In the genomic region with DNA sequence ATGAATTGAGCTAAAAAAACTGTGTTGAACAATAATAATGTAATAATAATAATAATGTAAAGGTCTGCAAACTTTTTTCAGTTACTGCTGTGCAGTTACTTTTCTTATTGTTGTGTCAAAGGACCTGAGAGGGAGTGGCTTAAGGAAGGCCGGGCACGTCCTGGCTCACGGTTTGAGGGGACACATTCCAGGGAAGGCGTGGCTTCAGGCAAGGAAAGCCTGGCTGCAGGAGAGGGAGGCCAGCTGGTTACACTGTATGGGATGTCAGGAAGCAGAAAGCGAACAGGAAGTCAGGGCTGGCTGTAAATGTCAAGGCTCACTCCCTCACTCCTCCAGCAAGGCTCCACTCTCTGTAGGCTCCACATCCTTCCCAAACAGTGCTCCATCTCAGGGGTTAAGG, we compare ENCODE assay signal across 24 mouse cellular contexts.
DNase-seq lines count a peak whose midpoint lies in the region; ATAC-seq lines count a peak whose summit lies in the region.
"Had no signal": no experiment of that assay in that cellular context is flagged by ENCODE, and none has a peak within 500 bp of the region (broad histone marks: within the 10 kb centered on the region; RNA-seq: fewer than 3 reads in every experiment).

No protein-coding gene starts in this region.

- H3K4me2 ChIP-seq in embryonic facial prominence, embryonic 13.5 days, result no peak overlapping the region
- H3K4me2 ChIP-seq in forebrain, embryonic 16.5 days (ENCODE audit: low read length), result no peak overlapping the region
- H3K4me2 ChIP-seq: embryonic facial prominence, embryonic 12.5 days; embryonic facial prominence, embryonic 15.5 days; forebrain, embryonic 12.5 days had no signal

- no peaks in the 10 kb centered on the region for H3K9me3 ChIP-seq in embryonic facial prominence, embryonic 13.5 days
- H3K9me3 ChIP-seq in embryonic facial prominence, embryonic 10.5 days, result no peaks in the 10 kb centered on the region
- no peaks in the 10 kb centered on the region for H3K9me3 ChIP-seq in forebrain, embryonic 16.5 days (ENCODE audit: control insufficient read depth, low read length)
- H3K9me3 ChIP-seq: embryonic facial prominence, embryonic 12.5 days; embryonic facial prominence, embryonic 15.5 days; forebrain, embryonic 10.5 days; forebrain, embryonic 12.5 days had no signal

- H3K9ac ChIP-seq in embryonic facial prominence, embryonic 13.5 days, result no peak overlapping the region
- no peak overlapping the region for H3K9ac ChIP-seq in forebrain, embryonic 16.5 days (replicated peaks; ENCODE audit: low read depth, low read length)
- H3K9ac ChIP-seq: embryonic facial prominence, embryonic 12.5 days; embryonic facial prominence, embryonic 15.5 days; forebrain, embryonic 12.5 days; forebrain, postnatal 0 days had no signal

- ATAC-seq in embryonic facial prominence, embryonic 13.5 days (ENCODE audit: insufficient number of reproducible peaks, insufficient read depth, low FRiP score, low TSS enrichment, low read depth), result 0 out of 2 replicates have a peak, but pooled peaks have one; percentile 52
- ATAC-seq in forebrain, embryonic 16.5 days, result no peak
- ATAC-seq: CD4-positive, CD25-positive, alpha-beta regulatory T cell, adult 4 months; forebrain, embryonic 14.5 days; forebrain, postnatal 0 days had no signal

- no peaks in the 10 kb centered on the region for H3K27me3 ChIP-seq in embryonic facial prominence, embryonic 13.5 days
- H3K27me3 ChIP-seq in embryonic facial prominence, embryonic 10.5 days (replicated peaks; ENCODE audit: low read depth, poor library complexity, severe bottlenecking), result no peaks in the 10 kb centered on the region
- no peaks in the 10 kb centered on the region for H3K27me3 ChIP-seq in forebrain, embryonic 16.5 days (replicated peaks; ENCODE audit: control insufficient read depth, insufficient read depth, low read length)
- H3K27me3 ChIP-seq: embryonic facial prominence, embryonic 12.5 days; embryonic facial prominence, embryonic 15.5 days; forebrain, embryonic 12.5 days had no signal

- no peak overlapping the region for H3K4me3 ChIP-seq in embryonic facial prominence, embryonic 13.5 days
- H3K4me3 ChIP-seq in embryonic facial prominence, embryonic 10.5 days, result no peak overlapping the region
- no peak overlapping the region for H3K4me3 ChIP-seq in forebrain, embryonic 16.5 days (replicated peaks; ENCODE audit: low read length)
- H3K4me3 ChIP-seq: embryonic facial prominence, embryonic 12.5 days; embryonic facial prominence, embryonic 15.5 days; erythroblast, embryonic 14.5 days; forebrain, embryonic 10.5 days; forebrain, embryonic 12.5 days had no signal

- no peak overlapping the region for H3K27ac ChIP-seq in embryonic facial prominence, embryonic 13.5 days
- no peak overlapping the region for H3K27ac ChIP-seq in embryonic facial prominence, embryonic 10.5 days (replicated peaks)
- H3K27ac ChIP-seq in forebrain, embryonic 16.5 days (ENCODE audit: low read length), result no peak overlapping the region
- H3K27ac ChIP-seq: embryonic facial prominence, embryonic 12.5 days; embryonic facial prominence, embryonic 15.5 days; forebrain, embryonic 10.5 days; forebrain, embryonic 12.5 days had no signal

- WGBS in embryonic facial prominence, embryonic 13.5 days, result 76% methylated on average over 5 of the region's 5 CpGs
- WGBS in embryonic facial prominence, embryonic 10.5 days, result 78% methylated on average over 5 of the region's 5 CpGs
- 83% methylated on average over 5 of the region's 5 CpGs for WGBS in forebrain, embryonic 16.5 days

- no peak for DNase-seq in embryonic facial prominence, embryonic 10.5 days (ENCODE audit: low spot score)
- DNase-seq in ES-CJ7 (ENCODE audit: low read depth, low spot score) (peak; percentile 13), ZHBTc4 (ENCODE audit: low read depth, low spot score) (peak; percentile 57)
- DNase-seq: adrenal gland, adult 2 months; adrenal gland, postnatal 10 days; adrenal gland, postnatal 25 days; B cell, adult 2 months; cerebellum, adult 11 months; cerebellum, adult 18-20 months; cerebellum, adult 8-10 months; cerebellum, adult 9-11 months; cerebellum, postnatal 14 days; cerebellum, postnatal 36 days; embryo, embryonic 11 days; forebrain, postnatal 0 days had no signal

- H3K36me3 ChIP-seq in embryonic facial prominence, embryonic 13.5 days, result no peaks in the 10 kb centered on the region
- H3K36me3 ChIP-seq in embryonic facial prominence, embryonic 10.5 days (replicated peaks), result no peaks in the 10 kb centered on the region
- no peaks in the 10 kb centered on the region for H3K36me3 ChIP-seq in forebrain, embryonic 16.5 days (ENCODE audit: control insufficient read depth, insufficient read depth)
- H3K36me3 ChIP-seq: embryonic facial prominence, embryonic 12.5 days; embryonic facial prominence, embryonic 15.5 days; forebrain, embryonic 10.5 days; forebrain, embryonic 12.5 days had no signal

- H3K4me1 ChIP-seq in embryonic facial prominence, embryonic 13.5 days, result no peaks in the 10 kb centered on the region
- no peaks in the 10 kb centered on the region for H3K4me1 ChIP-seq in embryonic facial prominence, embryonic 10.5 days
- no peaks in the 10 kb centered on the region for H3K4me1 ChIP-seq in forebrain, embryonic 16.5 days (replicated peaks; ENCODE audit: control insufficient read depth, insufficient read depth, low read length)
- H3K4me1 ChIP-seq: embryonic facial prominence, embryonic 12.5 days; embryonic facial prominence, embryonic 15.5 days; forebrain, embryonic 10.5 days; forebrain, embryonic 12.5 days had no signal
